Mouse (Mus musculus) embryonic facial prominence, embryonic 11.5 days (tissue): ENCODE measurements around the gene Rsu1. TPM values are rescaled to one million over a fixed set of nuclear protein-coding genes. Genes with fewer than 3 reads are reported as not detected.
A peak's percentile ranks its signal among the peaks of the same experiment; 100 is the strongest.

Source experiments
- ATAC-seq: fragments of 200-750 bp; cut with Nextera tagmentation; replicated peaks from 2 replicates; pipeline ENCODE4 v1.8.0; 2017; ENCODE audit warnings: low read depth; ENCODE audit not compliant: insufficient number of reproducible peaks, low FRiP score, low TSS enrichment
- DNase-seq: peaks from one replicate; pipeline ENCODE4 v3.0.0-alpha.2; 2015; ENCODE audit warnings: low spot score
- H3K27ac ChIP-seq: fragments of 300-500 bp; sonication (generic); replicated peaks from 2 replicates; pipeline ENCODE4 v1.5.1; 2014; ENCODE audit warnings: mild to moderate bottlenecking, low read depth, low read length, control low read depth
- H3K27me3 ChIP-seq: fragments of 300-500 bp; sonication (generic); 2 replicates; pipeline ENCODE4 v1.6.1; 2014; ENCODE audit warnings: mild to moderate bottlenecking, low read length, moderate library complexity, mixed read lengths; ENCODE audit not compliant: control insufficient read depth, insufficient read depth
- H3K36me3 ChIP-seq: fragments of 300-500 bp; sonication (generic); replicated peaks from 2 replicates; pipeline ENCODE4 v1.6.1; 2014; ENCODE audit warnings: low read depth, mild to moderate bottlenecking, low read length, moderate library complexity, mixed read lengths; ENCODE audit not compliant: control insufficient read depth, insufficient read depth
- H3K4me1 ChIP-seq: fragments of 300-500 bp; sonication (generic); 2 replicates; pipeline ENCODE4 v1.6.1; 2014; ENCODE audit warnings: low read length, mixed read lengths; ENCODE audit not compliant: control insufficient read depth, insufficient read depth
- H3K4me2 ChIP-seq: fragments of 300-500 bp; sonication (generic); 2 replicates; pipeline ENCODE4 v1.6.1; 2014; ENCODE audit warnings: low read depth, mild to moderate bottlenecking, control low read depth, low read length, moderate library complexity
- H3K4me3 ChIP-seq: fragments of 300-500 bp; sonication (generic); 2 replicates; pipeline ENCODE4 v1.5.1; 2014; ENCODE audit warnings: low read depth, low read length, control low read depth
- H3K9ac ChIP-seq: fragments of 300-500 bp; sonication (generic); replicated peaks from 2 replicates; pipeline ENCODE4 v1.6.1; 2014; ENCODE audit warnings: mild to moderate bottlenecking, control low read depth, low read length
- H3K9me3 ChIP-seq: fragments of 300-500 bp; sonication (generic); replicated peaks from 2 replicates; pipeline ENCODE4 v1.6.1; 2016; ENCODE audit warnings: mild to moderate bottlenecking, low read length, inconsistent platforms, mixed read lengths; ENCODE audit not compliant: control insufficient read depth
- WGBS: fragments of 180-500 bp; shearing (Covaris S2); extraction: QIAGEN DNeasy Blood & Tissue Kit; methylation state at CpG from one replicate; pipeline ENCODE4 v1.1.7; 2014; 5-methylcytosine and 5-hydroxymethylcytosine counted together
- polyA plus RNA-seq: library from polyadenylated mRNA; unstranded; fragments of >200 nt; fragmentation: Nextera tagmentation; extraction: Ambion mirVana; gene quantifications from 2 replicates; pipeline ENCODE4 v1.2.1, GENCODE M21; 2014

Rsu1 gene
- polyA plus RNA-seq, 1 experiment from 2014 or later: 107 TPM

GRCm38 (mm10) chr2:13220141-13220540 is 51.1 kb downstream of the Rsu1 start:
- H3K27me3 ChIP-seq: no peaks in the 10 kb centered on the region
- no peak for DNase-seq
- no peaks in the 10 kb centered on the region for H3K9me3 ChIP-seq
- WGBS: 78% methylated on average over 2 of the region's 2 CpGs
- H3K36me3 ChIP-seq: no peaks in the 10 kb centered on the region
- no peaks in the 10 kb centered on the region for H3K4me1 ChIP-seq
- H3K9ac ChIP-seq: no peak overlapping the region
- H3K27ac ChIP-seq: no peak overlapping the region
- no peak overlapping the region for H3K4me2 ChIP-seq
- H3K4me3 ChIP-seq: no peak overlapping the region
- ATAC-seq: no peak

- Histone ChIP-seq H3K4me3 (no peak overlapping the region), H3K27ac (no peak overlapping the region), H3K36me3 (no peaks in the 10 kb centered on the region), H3K4me2 (no peak overlapping the region), H3K9me3 (no peaks in the 10 kb centered on the region), H3K4me1 (no peaks in the 10 kb centered on the region), H3K27me3 (no peaks in the 10 kb centered on the region), H3K9ac (no peak overlapping the region)
- no peak for ATAC-seq
- WGBS: 51% methylated on average over 6 of the region's 6 CpGs
- DNase-seq: peak; percentile 20
These were observed 53.1 kb downstream of the Rsu1 start for GRCm38 (mm10) chr2:13218112-13218511.

- 94% methylated on average over 2 of the region's 2 CpGs for WGBS
These were observed 64.4 kb downstream of the Rsu1 start for GRCm38 (mm10) chr2:13206825-13207224.

GRCm38 (mm10) chr2:13206367-13206766 is 64.8 kb downstream of the Rsu1 start:
- Histone ChIP-seq H3K9me3 (no peaks in the 10 kb centered on the region), H3K27me3 (no peaks in the 10 kb centered on the region), H3K27ac (no peak overlapping the region), H3K36me3 (no peaks in the 10 kb centered on the region), H3K9ac (no peak overlapping the region), H3K4me1 (no peaks in the 10 kb centered on the region), H3K4me2 (no peak overlapping the region), H3K4me3 (no peak overlapping the region)
- ATAC-seq (no peak), DNase-seq (no peak)
- 62% methylated on average over 8 of the region's 8 CpGs for WGBS

More at GRCm38 (mm10) chr2:13206825-13207224, 64.4 kb downstream of the Rsu1 start:
- ATAC-seq (no peak), DNase-seq (no peak)
- H3K9ac ChIP-seq: no peak overlapping the region
- no peaks in the 10 kb centered on the region for H3K9me3 ChIP-seq
- H3K4me2 ChIP-seq: no peak overlapping the region
- H3K36me3 ChIP-seq: no peaks in the 10 kb centered on the region
- no peak overlapping the region for H3K27ac ChIP-seq
- H3K27me3 ChIP-seq: no peaks in the 10 kb centered on the region
- H3K4me1 ChIP-seq: no peaks in the 10 kb centered on the region
- no peak overlapping the region for H3K4me3 ChIP-seq

DNA sequence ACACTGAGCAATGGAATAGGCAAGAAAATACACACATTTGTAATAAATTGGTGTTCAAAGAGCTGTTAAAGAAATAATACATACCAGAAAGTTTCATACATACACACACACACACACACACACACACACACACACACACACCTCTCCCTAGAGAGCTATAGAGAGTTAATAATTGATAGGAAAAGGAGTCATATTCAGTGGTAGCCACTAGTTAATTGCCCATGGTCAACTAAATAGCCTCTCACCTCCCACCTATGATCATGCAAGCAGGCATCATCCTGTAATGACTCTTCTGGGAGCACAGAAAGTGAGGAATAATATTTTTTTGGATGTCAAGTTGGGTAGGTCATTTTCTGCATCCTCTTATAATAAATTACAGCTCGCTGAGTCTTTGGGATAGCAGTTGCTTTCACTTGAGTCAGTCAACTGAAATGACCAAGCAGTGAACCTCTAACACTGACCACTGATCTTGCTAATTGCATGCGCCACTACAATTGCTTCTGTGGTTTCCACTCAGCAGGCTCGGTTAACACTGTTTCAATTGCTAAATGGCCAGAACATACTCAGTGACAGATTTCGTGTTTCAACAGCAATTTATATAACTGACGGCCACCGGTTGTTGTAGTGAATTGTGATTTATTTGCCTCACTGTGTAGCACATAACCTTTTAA is 68.3 kb downstream of the Rsu1 start:
- Histone ChIP-seq H3K36me3 (no peaks in the 10 kb centered on the region), H3K9me3 (no peaks in the 10 kb centered on the region), H3K9ac (no peak overlapping the region), H3K4me2 (no peak overlapping the region), H3K27ac (no peak overlapping the region), H3K4me1 (no peaks in the 10 kb centered on the region), H3K27me3 (no peaks in the 10 kb centered on the region), H3K4me3 (no peak overlapping the region)
- 80% methylated on average over 6 of the region's 6 CpGs for WGBS
- ATAC-seq (no peak), DNase-seq (no peak)

- ATAC-seq (no peak), DNase-seq (no peak)
- H3K27ac ChIP-seq: no peak overlapping the region
- H3K27me3 ChIP-seq: no peaks in the 10 kb centered on the region
- no peak overlapping the region for H3K9ac ChIP-seq
- H3K36me3 ChIP-seq: no peaks in the 10 kb centered on the region
- no peaks in the 10 kb centered on the region for H3K9me3 ChIP-seq
- H3K4me1 ChIP-seq: no peaks in the 10 kb centered on the region
- 77% methylated on average over 7 of the region's 7 CpGs for WGBS
- no peak overlapping the region for H3K4me2 ChIP-seq
- no peak overlapping the region for H3K4me3 ChIP-seq
These were observed 71.5 kb downstream of the Rsu1 start for GRCm38 (mm10) chr2:13199713-13200112.

DNA sequence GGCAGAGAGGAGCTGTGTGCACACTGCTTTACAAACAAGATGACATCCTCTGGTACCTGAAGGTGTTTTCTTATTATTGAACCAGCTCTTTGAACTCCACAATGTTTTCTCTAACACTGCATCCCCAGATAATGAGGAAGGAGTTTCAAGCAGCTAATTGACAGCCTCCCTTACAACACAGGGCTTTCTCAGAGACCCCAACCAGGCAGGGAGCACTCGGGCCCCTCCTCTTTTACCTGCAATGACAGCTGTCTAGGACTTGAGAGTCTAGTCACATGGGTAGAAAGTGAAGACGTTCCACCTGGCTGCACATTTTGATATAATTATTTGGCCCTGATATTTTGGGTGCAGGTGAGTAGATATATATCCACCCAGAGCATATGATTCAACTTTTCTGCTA is 72.2 kb downstream of the Rsu1 start:
- Histone ChIP-seq H3K27me3 (no peaks in the 10 kb centered on the region), H3K4me1 (no peaks in the 10 kb centered on the region), H3K9ac (no peak overlapping the region), H3K27ac (no peak overlapping the region), H3K4me2 (no peak overlapping the region), H3K9me3 (no peaks in the 10 kb centered on the region), H3K4me3 (no peak overlapping the region), H3K36me3 (no peaks in the 10 kb centered on the region)
- 61% methylated on average over 2 of the region's 2 CpGs for WGBS
- ATAC-seq (no peak), DNase-seq (no peak)

GRCm38 (mm10) chr2:13195540-13195939 is 75.7 kb downstream of the Rsu1 start:
- 71% methylated on average over 7 of the region's 7 CpGs for WGBS
- Histone ChIP-seq H3K4me2 (no peak overlapping the region), H3K36me3 (no peaks in the 10 kb centered on the region), H3K9ac (no peak overlapping the region), H3K27me3 (no peaks in the 10 kb centered on the region), H3K27ac (no peak overlapping the region), H3K9me3 (no peaks in the 10 kb centered on the region), H3K4me1 (no peaks in the 10 kb centered on the region), H3K4me3 (no peak overlapping the region)
- no peak for DNase-seq
- no peak for ATAC-seq
